Mouse (Mus musculus): ENCODE measurements around the gene Ctcfl.

GRCm38 (mm10) chr2:173083712-173084475 is 35.4 kb downstream of the Ctcfl start:
- TF ChIP-seq CTCF (IDR thresholded peaks at IDR 0.05; ENCODE audit: low read depth, low read length) = no peak
- 0 out of 2 replicates have a peak, but pooled peaks have one; percentile 30 for TF ChIP-seq EP300 (IDR thresholded peaks at IDR 0.05; ENCODE audit: insufficient read depth, low read depth, low read length)

Data from ES-Bruce4 (cell line).